Mouse (Mus musculus): ENCODE results near the gene Pkhd1.

Gene Pkhd1

DNA sequence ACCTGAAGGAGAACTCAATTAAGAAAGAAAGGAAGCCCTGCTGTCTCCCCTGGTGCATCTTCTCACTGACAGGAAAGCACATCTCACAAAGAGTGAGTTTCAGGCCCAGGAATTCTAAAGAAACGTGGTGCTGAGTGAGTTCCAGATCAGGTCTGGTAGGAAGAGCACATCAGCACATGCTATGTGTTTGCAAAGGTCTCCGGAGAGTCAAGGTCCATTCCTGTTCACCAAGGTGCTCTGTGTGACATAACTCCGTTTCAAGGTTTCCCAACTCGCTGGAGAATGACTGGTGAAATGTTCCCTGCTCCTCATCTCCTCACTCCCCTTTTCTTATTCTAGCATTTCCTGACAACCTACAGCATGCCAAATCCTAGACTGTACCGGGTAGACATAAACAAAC is 357.5 kb downstream of the Pkhd1 start:
- DNase-seq, result no peak

DNA sequence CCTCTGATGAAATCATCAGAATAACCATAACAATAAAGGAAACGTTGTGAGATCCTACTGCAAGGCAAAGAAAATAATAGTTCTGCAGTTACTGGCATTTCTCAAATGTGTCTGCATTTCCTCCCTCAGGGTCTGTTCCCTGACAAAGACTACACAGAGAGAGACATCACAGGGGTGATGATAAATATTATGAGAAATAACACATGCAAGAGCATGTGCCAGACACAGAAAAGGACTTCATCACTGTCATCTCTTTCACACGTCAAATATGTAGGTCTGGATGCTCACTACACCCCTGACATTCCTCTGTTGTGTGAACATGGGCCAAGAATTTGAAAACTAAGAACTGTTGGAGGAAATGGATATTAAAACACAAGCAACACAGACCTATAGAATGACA is 369.7 kb downstream of the Pkhd1 start:
- no peak for DNase-seq

DNA sequence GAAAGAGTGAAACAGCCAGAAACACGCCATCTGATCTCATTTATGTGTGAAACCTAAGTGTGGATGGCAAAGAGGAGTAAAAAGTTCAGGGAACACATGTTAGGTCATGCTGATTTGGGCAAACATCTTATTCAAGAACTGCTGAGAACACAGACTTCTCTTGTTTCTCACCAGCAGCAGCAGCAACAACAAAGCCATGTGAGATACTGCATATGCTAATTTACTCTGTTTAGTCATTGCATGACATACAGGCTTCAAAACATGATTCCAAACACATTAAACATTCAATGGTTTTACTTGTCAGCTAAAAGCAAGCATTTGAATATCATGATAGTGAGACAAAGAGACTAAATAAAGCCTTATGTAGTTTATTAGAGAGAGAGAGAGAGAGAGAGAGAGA is 401.2 kb downstream of the Pkhd1 start:
- DNase-seq, result no peak

DNA sequence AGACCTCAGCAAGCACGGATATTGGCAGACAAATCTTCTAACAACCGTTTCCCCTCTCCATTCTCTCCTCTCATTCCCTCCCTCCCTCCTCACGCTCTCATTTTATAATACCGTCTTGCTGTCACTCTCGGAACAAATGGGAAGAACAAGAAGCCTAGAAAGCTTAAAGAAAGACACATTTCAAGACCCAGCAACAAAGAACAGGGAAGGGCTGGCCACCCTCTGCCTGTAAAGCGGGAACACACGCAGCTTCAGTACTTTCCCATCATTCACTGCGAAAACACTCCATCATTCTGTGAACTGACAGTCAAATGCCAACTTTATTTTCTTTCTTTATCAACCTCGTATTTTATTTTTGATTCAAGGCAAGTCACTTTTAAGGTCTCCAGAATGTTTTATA is 427.4 kb downstream of the Pkhd1 start:
- no peak for DNase-seq

DNA sequence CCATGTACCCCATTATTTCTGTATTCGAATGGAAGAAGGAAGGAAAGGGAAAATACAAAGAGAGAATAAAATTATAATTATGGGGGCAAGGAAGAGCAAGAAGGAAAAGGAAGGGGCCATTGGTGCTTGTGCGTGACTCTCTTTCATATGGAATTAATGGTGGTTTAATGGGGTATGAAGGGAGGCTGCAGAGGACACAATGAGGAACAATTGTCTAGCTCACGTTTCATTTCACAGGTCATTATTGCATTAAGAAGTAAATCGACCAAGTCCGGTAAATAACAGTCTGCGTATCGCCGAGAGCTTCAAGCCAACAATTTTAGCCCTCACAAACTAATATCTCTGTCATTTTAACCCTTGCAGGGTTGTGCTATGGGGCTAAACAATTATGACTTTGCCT is 437.7 kb downstream of the Pkhd1 start:
- no peak for DNase-seq

DNA sequence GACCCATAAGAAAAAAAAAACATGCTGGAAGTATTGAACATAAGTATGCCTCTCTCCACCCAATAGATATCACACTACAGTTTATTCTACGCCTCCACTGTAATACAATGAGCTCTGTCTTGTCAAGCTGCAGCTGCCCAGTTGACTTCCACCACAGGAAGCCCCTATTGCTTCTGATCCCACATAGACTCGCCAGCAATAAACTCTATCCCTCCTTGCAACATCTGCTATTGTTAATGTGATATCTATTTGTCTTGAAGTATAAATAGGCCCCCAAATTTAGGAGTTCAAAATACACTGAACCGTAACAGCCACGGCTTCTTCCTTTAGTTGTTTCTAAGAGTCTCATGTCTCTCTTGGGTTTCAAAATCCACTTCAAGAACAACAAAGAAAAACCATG is 446.7 kb downstream of the Pkhd1 start:
- DNase-seq, result no peak

DNA sequence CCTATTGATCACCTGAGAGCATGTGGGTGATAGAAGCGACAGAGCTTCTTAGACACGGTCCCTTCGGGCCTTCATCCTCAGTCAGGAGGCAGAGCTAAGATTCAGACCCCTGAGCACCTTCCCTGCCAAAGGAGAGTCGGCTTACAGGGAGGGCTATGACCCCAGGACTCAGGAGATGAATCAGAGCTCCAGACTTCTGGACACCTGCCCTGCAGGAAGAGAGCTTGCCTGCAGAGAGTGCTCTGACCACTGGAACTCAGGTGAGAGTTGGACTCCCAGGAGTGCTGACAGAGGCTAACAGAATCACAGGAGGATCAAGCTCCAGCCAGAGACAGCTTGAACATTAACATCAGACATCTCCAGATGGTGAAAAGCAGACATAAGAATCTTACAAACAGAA is 467.2 kb downstream of the Pkhd1 start:
- DNase-seq, result peak; percentile 70

DNA sequence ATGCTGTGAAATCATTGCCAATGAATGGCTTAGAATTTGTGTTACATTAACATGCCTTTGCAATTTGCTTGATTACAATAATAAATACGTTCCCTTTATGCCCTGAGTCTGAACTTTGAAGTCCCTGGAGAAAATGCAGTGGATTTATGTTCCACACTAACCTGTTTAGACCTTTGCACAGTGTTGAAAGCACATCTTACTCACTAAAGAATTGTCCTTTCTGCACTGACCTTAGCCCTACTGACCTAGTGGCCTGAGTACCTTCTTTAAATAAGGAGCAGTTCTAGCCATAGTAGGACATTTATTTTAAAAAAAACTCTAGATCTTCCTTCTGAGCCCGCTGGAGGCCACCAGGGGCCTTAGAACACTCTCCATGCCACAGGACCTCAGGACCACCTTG is 467.8 kb downstream of the Pkhd1 start:
- DNase-seq, result peak; percentile 34

DNA sequence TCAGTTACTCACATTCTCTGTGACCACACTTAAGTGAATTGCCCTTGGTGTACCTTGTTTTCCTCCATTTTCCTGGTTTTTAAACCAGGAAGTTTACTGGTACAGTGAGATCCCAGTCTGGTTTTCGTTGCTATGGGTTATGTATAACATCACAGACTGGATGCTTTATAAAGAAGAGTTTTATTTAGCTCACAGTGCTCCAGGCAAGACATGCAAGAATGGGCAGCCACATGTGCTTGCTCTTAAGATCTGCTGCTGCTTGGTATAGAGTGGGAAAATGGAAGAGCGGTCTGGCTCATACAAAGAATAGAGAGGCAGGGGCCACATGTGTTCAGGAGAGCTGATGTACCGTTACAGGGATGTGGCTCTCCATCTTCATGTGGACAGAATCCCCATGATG is 481.7 kb downstream of the Pkhd1 start:
- DNase-seq, result no peak

DNA sequence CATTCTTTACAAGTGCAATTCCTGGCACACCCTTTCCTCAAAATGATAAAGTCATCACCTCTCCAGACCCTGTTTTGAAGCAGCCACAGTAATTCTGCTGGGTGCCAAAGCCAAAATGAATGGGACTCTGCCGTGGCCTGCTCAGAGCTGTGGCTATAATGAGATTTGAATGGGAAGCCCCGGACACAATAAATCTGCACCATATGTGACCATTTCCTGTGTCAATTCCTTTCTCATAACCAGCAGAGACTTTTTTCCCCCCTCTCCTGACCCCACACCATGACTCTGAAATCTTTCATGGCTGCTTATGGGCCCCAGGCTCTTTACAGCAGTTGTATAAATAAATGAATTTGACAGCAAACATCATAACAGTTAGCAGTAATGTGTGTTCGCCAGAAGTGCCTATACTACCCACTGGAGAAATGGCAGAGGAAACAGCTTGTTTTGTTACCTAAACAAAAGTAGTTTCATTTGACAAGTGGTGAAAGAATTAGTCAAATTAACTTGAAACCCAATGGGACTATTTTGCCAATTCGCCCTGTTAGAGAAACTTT is 482.7 kb downstream of the Pkhd1 start:
- no peak for DNase-seq

DNA sequence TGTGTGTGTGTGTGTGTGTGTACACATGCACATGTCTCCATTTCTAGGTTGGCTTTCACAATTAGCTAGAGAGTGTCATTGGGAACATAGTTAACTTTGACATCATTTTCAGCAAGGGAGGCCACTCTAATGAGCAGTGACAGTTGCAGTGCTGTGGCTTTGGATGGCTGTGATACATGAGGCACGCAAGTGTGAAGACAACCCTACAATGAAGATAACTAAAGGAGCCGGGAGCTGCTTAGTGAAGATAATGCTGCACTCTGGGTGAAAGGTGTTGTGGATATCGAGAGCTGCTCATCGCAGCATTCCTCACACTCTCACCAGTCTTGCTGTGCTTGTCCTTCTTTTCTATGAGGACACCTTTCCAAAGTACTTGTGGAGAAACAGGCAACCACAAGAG is 484.2 kb downstream of the Pkhd1 start:
- DNase-seq, result no peak

DNA sequence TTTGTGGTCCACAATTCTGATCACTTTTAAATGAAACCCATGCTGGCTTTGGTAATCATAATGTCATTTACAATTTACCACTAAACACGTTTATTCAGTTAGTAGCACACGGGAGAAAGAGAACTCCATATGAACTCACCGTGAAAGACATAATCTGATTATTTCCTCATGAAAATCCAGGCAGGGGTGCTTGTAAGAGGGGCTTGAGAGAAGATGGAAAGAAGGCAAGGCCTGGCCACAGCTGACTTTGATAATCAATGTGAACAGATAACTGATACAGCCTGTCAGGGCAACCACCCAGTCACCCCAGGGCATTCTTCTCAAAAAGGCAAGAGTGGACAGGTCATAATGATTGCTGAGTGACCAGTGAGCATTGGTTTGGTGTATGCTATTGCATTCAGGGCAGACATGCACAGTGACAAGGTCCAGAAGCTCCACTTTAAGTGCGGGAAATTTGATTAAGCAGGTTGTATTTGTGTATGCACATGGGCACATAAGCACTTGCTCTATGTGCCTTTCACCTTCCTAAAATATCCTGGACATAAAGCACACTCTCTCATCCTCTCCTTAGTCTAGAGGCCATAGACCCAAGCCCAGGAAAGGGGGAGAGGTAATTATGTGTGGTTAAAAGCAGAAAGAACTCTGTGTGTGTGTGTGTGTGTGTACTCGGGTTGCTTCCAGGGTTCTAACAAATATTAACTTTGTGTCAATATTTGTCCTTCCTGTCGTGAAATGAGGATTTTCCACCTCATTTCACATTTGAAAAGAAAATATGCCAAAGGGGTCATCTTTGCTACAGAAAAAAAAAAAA is 485.9 kb downstream of the Pkhd1 start:
- peak; percentile 39 for DNase-seq

DNA sequence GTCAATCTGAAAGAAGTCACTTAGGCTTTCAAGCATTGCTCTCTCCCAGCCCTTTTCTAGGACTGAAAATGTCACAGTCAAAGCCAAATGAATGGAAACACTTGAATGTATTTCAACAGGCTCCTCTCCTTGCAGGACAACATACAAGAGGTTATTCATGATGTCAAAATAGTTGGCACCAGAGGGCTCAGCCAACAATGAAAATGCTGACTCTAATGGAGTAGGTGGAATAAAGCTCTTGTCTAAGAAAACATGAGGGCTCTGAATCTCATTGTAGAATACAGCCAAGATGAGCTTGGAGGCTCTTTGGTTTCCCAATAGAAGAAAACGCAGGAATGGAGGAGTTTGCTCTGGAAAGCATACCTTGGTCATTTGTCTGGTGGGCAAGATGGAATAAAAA is 500.5 kb downstream of the Pkhd1 start:
- DNase-seq, result no peak

DNA sequence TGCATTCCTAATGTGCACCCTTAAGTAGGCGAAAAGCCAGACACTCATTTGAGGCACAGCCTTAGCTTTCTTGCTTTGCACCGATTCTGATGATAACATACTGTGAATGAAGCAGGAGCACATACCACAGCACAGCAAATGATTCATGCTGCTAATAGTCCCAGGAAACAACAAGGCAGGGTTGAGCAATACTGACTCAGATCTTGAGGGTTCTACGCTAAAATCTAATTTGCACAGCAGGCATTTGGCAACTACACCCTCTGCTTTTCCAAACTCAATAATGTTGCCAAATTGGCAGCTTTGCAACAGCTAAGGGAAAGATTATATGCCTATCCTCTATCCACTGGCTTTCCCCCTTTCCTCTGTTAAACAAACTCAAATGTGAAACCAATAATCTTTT is 548.1 kb downstream of the Pkhd1 start:
- DNase-seq, result no peak

DNA sequence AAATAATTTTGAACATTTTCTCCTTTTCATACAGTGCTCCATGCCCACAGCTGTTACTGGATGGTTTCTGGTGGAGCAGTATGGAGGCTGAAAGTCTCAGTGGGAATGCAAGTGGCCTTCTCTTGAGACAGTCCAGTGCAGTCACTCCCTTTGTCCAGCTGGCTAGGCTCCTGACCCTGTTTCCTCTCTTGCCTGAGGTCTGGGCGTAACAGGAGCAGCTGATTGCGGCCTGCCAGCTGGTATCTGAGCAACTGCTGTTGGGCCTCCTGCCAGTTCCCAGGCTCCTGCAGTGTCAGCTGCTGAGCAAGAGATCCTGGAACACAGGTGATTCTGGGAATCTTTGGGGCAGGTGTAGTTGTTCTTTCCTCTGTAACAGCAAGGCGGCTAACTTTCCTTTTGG is 559.6 kb downstream of the Pkhd1 start:
- peak; percentile 9 for DNase-seq

DNA sequence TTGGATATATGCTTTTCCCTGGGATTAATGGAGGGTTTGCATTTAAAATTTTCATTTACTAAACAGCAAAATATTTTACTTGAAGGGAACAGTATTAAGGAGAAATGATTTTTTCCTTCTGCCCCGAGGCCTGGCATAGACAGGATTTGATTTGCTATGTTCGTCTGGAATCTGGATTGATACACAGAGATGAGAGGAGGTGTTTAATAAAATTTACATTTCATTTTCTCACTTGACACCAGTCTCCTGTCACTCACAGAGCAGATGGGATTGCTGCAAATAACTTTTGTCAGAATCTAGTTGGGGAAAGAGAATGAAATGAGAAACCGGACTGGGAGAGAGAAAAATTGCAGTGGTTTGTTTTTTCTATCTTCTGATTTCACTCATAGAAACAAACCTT is 578.5 kb downstream of the Pkhd1 start:
- no peak for DNase-seq

DNA sequence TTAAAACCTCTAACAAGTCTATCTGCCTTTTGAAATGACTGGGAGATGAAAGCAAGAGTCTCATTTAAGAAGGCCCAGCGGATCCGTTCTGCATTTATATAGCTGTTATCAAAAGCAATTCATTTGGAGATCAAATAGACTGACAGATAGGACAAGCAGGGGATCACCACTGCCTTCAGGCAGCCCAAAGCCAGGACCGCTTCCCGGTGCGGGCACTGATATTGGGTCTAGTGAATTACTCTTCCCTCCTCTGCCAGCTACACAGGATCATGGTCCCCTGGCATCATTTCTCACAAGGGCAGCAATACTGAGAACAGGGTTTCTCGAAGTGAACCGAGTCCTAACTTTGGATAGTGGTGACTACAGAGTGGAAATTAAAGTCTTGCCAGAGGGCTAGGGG is 582.6 kb downstream of the Pkhd1 start:
- no peak for DNase-seq

DNA sequence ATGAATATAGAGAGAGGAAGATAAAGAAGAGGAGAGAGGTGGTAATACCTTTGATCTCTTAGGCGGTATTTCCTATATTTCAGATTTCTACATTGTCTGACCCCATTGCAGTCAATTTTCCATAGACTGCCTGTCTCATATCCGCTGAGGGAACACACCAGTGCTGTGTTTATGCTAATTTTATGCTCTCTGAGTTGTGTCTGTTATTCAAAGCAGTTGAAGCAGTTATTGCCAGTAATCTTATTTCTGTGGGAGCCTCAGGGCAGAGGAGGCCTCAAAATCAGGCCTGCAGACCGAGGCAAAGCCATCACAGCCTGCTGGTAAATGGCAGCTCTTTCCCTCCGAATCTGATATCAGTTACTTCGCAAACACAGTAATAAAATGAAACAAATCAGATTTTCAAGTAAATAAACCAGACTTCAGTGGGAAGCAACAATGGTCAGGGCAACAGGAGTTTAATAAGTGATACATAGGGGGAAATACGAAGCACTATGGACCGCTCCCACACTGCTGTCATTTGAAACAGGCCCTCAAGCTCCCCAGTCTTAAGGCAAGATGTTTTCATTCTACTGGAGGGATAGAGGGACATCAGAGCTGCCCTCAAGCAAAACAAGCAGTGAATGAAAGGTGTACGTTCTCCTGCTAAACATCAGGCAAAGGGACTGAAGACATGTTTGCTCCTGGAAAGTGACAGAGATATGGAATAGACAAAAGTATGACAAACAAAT is 599.5 kb downstream of the Pkhd1 start:
- no peak for DNase-seq

DNA sequence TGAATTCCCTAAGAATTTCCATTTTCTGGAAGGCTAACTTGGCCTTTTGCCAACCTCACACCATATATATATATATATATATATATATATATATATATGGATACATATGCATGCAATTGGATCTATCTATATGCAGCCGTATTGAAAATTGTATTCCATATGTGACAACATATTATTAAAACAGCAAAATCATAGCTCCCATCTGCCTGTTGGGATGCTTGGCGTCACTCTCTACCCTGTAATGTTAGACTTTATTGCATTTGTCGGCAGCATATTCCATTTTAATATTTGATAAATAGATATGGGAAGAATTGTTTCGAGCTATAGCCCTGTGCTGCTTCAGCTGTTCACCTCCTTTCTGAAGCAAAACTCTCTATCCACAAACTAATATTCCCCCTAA is 600.2 kb downstream of the Pkhd1 start:
- no peak for DNase-seq
